Mouse (Mus musculus) thymus, adult 2 months (tissue): ENCODE measurements around the gene Tra2b. TPM values are rescaled to one million over a fixed set of nuclear protein-coding genes. Genes with fewer than 3 reads are reported as not detected.

Experiments used
- DNase-seq: peaks from one replicate; pipeline ENCODE4 v3.0.0; 2021
- H3K27ac ChIP-seq: fragments of 200-500 bp; 2 replicates; pipeline ENCODE4 v1.5.1; 2012; ENCODE audit warnings: low read length, control low read depth; ENCODE audit not compliant: control insufficient read depth, insufficient read depth
- H3K27me3 ChIP-seq: fragments of 200-500 bp; 2 replicates; pipeline ENCODE4 v1.6.1; 2012; ENCODE audit warnings: mild to moderate bottlenecking, low read length, moderate library complexity, mixed read lengths; ENCODE audit not compliant: control insufficient read depth, insufficient read depth
- H3K36me3 ChIP-seq: fragments of 200-500 bp; 2 replicates; pipeline ENCODE4 v1.6.1; 2012; ENCODE audit warnings: mild to moderate bottlenecking, low read length, moderate library complexity; ENCODE audit not compliant: control insufficient read depth, insufficient read depth
- H3K4me1 ChIP-seq: fragments of 200-500 bp; replicated peaks from 2 replicates; pipeline ENCODE4 v1.6.1; 2012; ENCODE audit warnings: low read length; ENCODE audit not compliant: control insufficient read depth, insufficient read depth
- H3K4me3 ChIP-seq: fragments of 200-500 bp; 2 replicates; pipeline ENCODE4 v1.5.1; 2012; ENCODE audit warnings: mild to moderate bottlenecking, low read length, control low read depth, moderate library complexity; ENCODE audit not compliant: control insufficient read depth, insufficient read depth
- CTCF ChIP-seq: fragments of 200-500 bp; IDR thresholded peaks from 2 replicates; pipeline ENCODE4 v1.5.1; 2012; ENCODE audit warnings: mild to moderate bottlenecking, control low read depth, low read length, moderate library complexity, borderline replicate concordance; ENCODE audit not compliant: control insufficient read depth, poor library complexity, insufficient read depth; ENCODE audit errors: extremely low read depth
- POLR2A ChIP-seq: fragments of 200-500 bp; IDR thresholded peaks from 2 replicates; pipeline ENCODE4 v1.6.1; 2012; ENCODE audit warnings: mild to moderate bottlenecking, low read length, control low read depth, moderate library complexity; ENCODE audit not compliant: control insufficient read depth, poor library complexity, insufficient read depth; ENCODE audit errors: extremely low read depth
- WGBS: fragments of 180-500 bp; shearing (Covaris S2); methylation state at CpG from one replicate; pipeline ENCODE4 v1.1.7; 2018; 5-methylcytosine and 5-hydroxymethylcytosine counted together
- polyA plus RNA-seq: library from polyadenylated mRNA; depleted of rRNA; stranded (reverse); fragments of >200 nt; gene quantifications from 2 replicates; pipeline ENCODE4 v1.2.3, GENCODE M21; 2012

Tra2b gene
- polyA plus RNA-seq, 1 experiment: 67.9 TPM

DNA sequence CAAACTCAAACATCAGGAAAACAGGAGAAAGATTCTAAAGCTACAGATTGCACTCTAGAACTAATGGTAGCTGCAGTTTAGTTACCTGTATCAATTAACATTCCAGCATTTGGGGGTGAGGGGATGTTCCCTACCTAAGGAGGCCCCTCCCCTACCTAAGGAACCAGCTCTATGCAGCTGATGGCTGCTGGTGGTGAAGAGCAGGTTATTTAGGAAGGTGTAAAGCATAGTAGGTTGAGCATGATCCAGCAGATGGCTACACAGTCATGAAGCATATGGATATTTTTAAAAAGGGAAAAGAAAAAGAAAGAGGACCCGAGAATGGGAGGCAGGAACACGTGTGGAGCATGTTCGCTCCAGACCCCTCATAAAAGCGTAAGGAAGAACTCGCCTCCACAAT lies 15.5 kb downstream of the Tra2b start:
- 94% methylated on average over 5 of the region's 5 CpGs for WGBS
- no peak overlapping the region for H3K27ac ChIP-seq
- H3K27me3 ChIP-seq: no peaks in the 10 kb centered on the region
- peaks cover 78% of the 10 kb centered on the region for H3K36me3 ChIP-seq
- H3K4me3 ChIP-seq: no peak overlapping the region
- DNase-seq: no peak
- H3K4me1 ChIP-seq: no peaks in the 10 kb centered on the region
- TF ChIP-seq CTCF: no peak
- no peak for TF ChIP-seq POLR2A

GRCm38 (mm10) chr16:22249754-22250153 lies 16.1 kb downstream of the Tra2b start:
- H3K27me3 ChIP-seq: no peaks in the 10 kb centered on the region
- WGBS: 95% methylated on average over 3 of the region's 3 CpGs

DNA sequence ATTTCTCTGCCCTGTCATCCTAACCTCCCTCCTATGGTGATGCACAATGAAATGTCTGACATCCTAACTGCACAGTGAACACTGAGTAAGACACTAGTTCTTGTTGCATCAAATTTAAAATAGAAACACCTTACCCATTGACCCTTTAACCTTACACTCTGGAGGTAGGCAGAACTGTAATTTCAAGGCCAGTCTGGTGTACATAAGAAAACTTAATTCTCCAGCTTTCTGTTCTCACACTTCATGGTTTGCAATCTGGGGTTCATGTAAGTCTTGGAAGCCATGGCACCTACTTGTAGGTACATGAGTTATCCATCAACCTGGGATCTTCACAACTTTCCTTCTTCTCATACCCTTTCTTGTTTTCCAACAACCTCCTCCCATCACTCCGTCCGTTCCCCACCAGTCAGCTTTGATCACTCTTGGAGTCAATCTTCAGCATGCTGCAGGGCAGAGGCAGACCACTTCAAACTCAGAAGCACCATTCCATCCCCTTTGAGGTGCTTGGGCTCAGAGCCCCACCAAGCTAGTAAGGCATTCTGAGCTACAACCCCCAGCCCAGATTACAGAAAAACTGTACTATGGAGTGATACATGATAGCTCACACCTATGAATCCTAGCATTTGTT lies 23.5 kb downstream of the Tra2b start:
- H3K27me3 ChIP-seq: no peaks in the 10 kb centered on the region
- DNase-seq: no peak
- H3K4me3 ChIP-seq: no peak overlapping the region
- H3K4me1 ChIP-seq: no peaks in the 10 kb centered on the region
- peaks cover 46% of the 10 kb centered on the region for H3K36me3 ChIP-seq
- whole genome bisulfite sequencing: 97% methylated on average over 2 of the region's 2 CpGs
- H3K27ac ChIP-seq: no peak overlapping the region
- TF ChIP-seq CTCF: no peak
- TF ChIP-seq POLR2A: no peak

More at GRCm38 (mm10) chr16:22249754-22250153, 16.1 kb downstream of the Tra2b start:
- DNase-seq: no peak
- no peak overlapping the region for H3K27ac ChIP-seq
- no peaks in the 10 kb centered on the region for H3K4me1 ChIP-seq
- TF ChIP-seq CTCF (no peak), POLR2A (no peak)
- peaks cover 80% of the 10 kb centered on the region for H3K36me3 ChIP-seq
- no peak overlapping the region for H3K4me3 ChIP-seq

GRCm38 (mm10) chr16:22241376-22242238 lies 24.2 kb downstream of the Tra2b start:
- Histone ChIP-seq H3K27me3 (no peaks in the 10 kb centered on the region), H3K4me3 (no peak overlapping the region), H3K36me3 (peaks cover 42% of the 10 kb centered on the region), H3K4me1 (no peaks in the 10 kb centered on the region), H3K27ac (no peak overlapping the region)
- WGBS: 95% methylated on average over 6 of the region's 6 CpGs
- no peak for DNase-seq
- no peak for TF ChIP-seq POLR2A
- no peak for TF ChIP-seq CTCF

DNA sequence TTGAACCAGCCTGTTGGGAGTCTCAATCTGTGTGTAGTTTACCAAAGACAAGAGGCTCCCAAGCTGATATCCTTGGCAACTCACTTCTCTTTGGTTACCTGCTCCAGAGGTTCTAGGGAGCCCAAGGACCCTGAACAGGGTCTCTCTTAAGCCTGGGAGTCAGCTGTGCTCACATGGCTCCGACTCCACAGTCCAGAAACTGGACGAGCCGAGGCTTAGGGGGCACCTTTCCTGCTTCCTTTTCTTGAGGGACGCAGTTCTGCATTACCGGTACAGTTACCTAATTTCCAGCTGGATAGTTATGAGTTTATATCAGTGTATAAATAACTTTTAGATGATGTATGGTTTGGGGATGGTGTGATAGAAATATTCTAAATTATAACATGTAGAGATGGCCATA lies 24.9 kb downstream of the Tra2b start:
- Histone ChIP-seq H3K4me1 (no peaks in the 10 kb centered on the region), H3K27me3 (no peaks in the 10 kb centered on the region), H3K4me3 (no peak overlapping the region), H3K27ac (no peak overlapping the region), H3K36me3 (peaks cover 42% of the 10 kb centered on the region)
- no peak for DNase-seq
- TF ChIP-seq POLR2A (no peak), CTCF (no peak)
- WGBS: 97% methylated on average over 5 of the region's 5 CpGs

DNA sequence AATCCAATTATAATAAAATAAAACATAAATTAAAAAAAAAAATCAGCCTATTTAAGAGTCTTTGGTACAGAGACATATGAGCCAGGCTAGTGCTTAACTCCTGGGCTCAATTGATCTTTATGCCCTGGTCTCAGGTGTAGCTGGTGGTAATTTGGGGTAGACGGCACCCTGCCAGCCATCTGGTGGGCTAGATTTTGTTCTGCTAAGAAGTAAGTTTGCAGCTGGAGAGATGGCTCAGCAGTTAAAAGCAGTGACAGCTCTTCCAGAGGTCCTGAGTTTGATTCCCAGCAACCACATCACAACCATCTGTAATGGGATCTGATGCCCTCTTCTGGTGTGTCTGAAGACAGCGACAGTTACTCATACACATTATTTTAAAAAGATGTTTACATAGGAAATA lies 25.8 kb downstream of the Tra2b start:
- H3K4me1 ChIP-seq: no peaks in the 10 kb centered on the region
- H3K27me3 ChIP-seq: no peaks in the 10 kb centered on the region
- WGBS: 87% methylated on average over 2 of the region's 2 CpGs
- H3K36me3 ChIP-seq: peaks cover 36% of the 10 kb centered on the region
- H3K4me3 ChIP-seq: no peak overlapping the region
- TF ChIP-seq POLR2A (no peak), CTCF (no peak)
- no peak for DNase-seq
- no peak overlapping the region for H3K27ac ChIP-seq
